Mouse (Mus musculus): ENCODE results near the gene Scube3. TPM values are rescaled to one million over a fixed set of nuclear protein-coding genes. Genes with fewer than 3 reads are reported as not detected.
A peak's percentile ranks its signal among the peaks of the same experiment; 100 is the strongest.

The Scube3 gene
- polyA plus RNA-seq, 1 experiment from 2014 or later: 8.1 TPM

DNA sequence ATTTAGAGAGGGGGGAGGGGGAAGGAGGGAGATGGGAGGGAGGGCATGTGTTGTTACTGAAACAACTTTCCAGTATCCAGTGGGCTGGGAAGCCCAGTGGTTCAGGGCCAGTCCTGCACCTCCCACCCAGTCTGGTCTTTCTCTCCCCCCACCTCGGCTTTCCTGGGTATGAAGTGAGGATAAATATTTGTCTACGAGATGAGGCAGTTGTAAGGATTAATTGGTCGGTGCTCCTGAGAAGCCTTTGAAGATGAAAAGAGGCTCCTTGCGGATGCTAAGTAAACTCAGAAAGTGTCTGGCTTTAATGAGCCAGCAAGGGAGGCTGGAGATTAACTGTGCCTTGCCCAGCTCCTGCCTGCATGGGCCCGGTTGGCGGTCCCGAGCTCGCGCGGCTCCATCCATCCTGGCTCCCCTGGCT, 40.0 kb upstream of the Scube3 start:
- Histone ChIP-seq H3K4me2 (ENCODE audit: low read depth, low read length) (no peak overlapping the region), H3K4me1 (ENCODE audit: control insufficient read depth, insufficient read depth, low read length) (peaks cover 10% of the 10 kb centered on the region; the same call in 1 of the 2 replicates), H3K27ac (replicated peaks; ENCODE audit: low read depth, low read length) (no peak overlapping the region), H3K4me3 (ENCODE audit: low read depth, low read length) (no peak overlapping the region), H3K27me3 (replicated peaks; ENCODE audit: control insufficient read depth, insufficient read depth, low read length) (no peaks in the 10 kb centered on the region), H3K9ac (ENCODE audit: low read depth, low read length) (no peak overlapping the region), H3K9me3 (ENCODE audit: control insufficient read depth, low read length) (no peaks in the 10 kb centered on the region), H3K36me3 (ENCODE audit: control insufficient read depth, insufficient read depth, low read length) (no peaks in the 10 kb centered on the region)
- no peak for ATAC-seq (ENCODE audit: low read depth)
- WGBS: 26% methylated on average over 10 of the region's 10 CpGs
- no peak for DNase-seq (ENCODE audit: low spot score)

DNA sequence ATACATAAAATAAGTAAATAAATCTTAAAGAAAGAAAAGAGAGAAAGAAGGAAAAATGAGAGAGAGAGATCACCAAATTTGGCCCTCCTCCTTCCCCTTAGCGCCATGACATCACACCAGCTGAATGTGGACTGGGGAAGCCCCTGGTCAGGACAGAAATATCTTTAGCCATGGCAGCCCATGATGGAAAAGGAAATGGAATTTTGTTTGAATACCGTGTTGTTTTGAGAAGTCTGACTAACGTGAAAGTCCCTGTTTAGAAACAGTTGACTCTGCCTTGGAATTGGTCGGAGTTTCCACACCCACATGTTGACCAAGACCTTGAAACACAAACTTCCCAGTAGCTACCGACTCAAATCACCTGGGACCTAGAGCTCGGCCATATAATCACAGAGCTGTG, 37.5 kb upstream of the Scube3 start:
- no peak for DNase-seq (ENCODE audit: low spot score)
- H3K4me2 ChIP-seq (ENCODE audit: low read depth, low read length): no peak overlapping the region
- H3K9ac ChIP-seq (ENCODE audit: low read depth, low read length): no peak overlapping the region
- no peak overlapping the region for H3K4me3 ChIP-seq (ENCODE audit: low read depth, low read length)
- no peak for ATAC-seq (ENCODE audit: low read depth)
- peaks cover 10% of the 10 kb centered on the region; the same call in 1 of the 2 replicates for H3K4me1 ChIP-seq (ENCODE audit: control insufficient read depth, insufficient read depth, low read length)
- 68% methylated on average over 6 of the region's 6 CpGs for WGBS
- H3K9me3 ChIP-seq (ENCODE audit: control insufficient read depth, low read length): no peaks in the 10 kb centered on the region
- no peaks in the 10 kb centered on the region for H3K36me3 ChIP-seq (ENCODE audit: control insufficient read depth, insufficient read depth, low read length)
- no peaks in the 10 kb centered on the region for H3K27me3 ChIP-seq (replicated peaks; ENCODE audit: control insufficient read depth, insufficient read depth, low read length)
- H3K27ac ChIP-seq (replicated peaks; ENCODE audit: low read depth, low read length): no peak overlapping the region

DNA sequence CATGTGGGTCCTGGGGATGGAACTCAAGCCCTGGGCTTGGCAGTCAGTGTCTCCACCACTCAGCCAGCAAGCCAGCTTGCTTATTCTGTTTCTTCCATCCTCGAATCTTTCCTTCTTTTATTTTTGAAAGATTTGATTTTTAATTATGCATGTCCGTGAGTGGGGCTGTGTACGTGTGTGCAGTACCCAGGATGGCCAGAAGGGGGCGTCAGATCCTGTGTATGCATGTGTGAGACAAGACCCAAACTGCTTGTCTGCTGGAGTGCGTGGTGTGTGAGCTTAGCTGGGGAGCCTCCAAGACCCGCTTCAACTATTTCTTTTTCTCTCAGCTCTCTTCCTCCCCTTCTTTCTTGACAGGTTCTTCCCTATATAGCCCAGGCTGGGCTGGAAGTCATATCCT, 35.6 kb upstream of the Scube3 start:
- H3K4me3 ChIP-seq (ENCODE audit: low read depth, low read length): no peak overlapping the region
- H3K27me3 ChIP-seq (replicated peaks; ENCODE audit: control insufficient read depth, insufficient read depth, low read length): no peaks in the 10 kb centered on the region
- no peaks in the 10 kb centered on the region for H3K9me3 ChIP-seq (ENCODE audit: control insufficient read depth, low read length)
- H3K4me2 ChIP-seq (ENCODE audit: low read depth, low read length): no peak overlapping the region
- no peak overlapping the region for H3K9ac ChIP-seq (ENCODE audit: low read depth, low read length)
- no peaks in the 10 kb centered on the region for H3K36me3 ChIP-seq (ENCODE audit: control insufficient read depth, insufficient read depth, low read length)
- H3K4me1 ChIP-seq (ENCODE audit: control insufficient read depth, insufficient read depth, low read length): peaks cover 10% of the 10 kb centered on the region; the same call in 1 of the 2 replicates
- DNase-seq (ENCODE audit: low spot score): no peak
- no peak for ATAC-seq (ENCODE audit: low read depth)
- 79% methylated on average over 6 of the region's 6 CpGs for WGBS
- no peak overlapping the region for H3K27ac ChIP-seq (replicated peaks; ENCODE audit: low read depth, low read length)

DNA sequence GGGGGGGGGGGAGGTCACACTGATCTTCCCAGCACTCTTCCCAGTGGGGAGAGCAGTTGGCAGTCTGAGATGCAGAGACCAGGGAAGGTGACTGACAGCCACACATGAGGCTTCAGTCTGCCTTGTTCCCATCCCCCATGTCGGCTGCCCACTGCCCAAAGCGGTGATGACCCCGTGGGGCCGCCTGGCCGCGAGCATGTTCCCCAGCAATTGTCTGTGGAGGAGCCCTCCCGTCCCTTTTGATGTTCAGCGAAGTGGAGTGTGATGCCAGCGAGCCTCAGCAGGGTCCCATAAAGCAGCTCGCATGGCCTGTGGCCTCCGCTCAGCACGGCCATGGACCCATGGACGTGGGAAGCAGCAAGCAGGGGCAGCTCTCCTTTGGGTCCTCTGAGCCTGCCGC, 34.7 kb upstream of the Scube3 start:
- Histone ChIP-seq H3K4me3 (ENCODE audit: low read depth, low read length) (no peak overlapping the region), H3K27ac (replicated peaks; ENCODE audit: low read depth, low read length) (no peak overlapping the region), H3K9me3 (ENCODE audit: control insufficient read depth, low read length) (no peaks in the 10 kb centered on the region), H3K4me2 (ENCODE audit: low read depth, low read length) (no peak overlapping the region), H3K36me3 (ENCODE audit: control insufficient read depth, insufficient read depth, low read length) (no peaks in the 10 kb centered on the region), H3K27me3 (replicated peaks; ENCODE audit: control insufficient read depth, insufficient read depth, low read length) (no peaks in the 10 kb centered on the region), H3K9ac (ENCODE audit: low read depth, low read length) (no peak overlapping the region), H3K4me1 (ENCODE audit: control insufficient read depth, insufficient read depth, low read length) (0 out of 2 replicates have a peak, but pooled peaks cover 3% of the 10 kb centered on the region)
- DNase-seq (ENCODE audit: low spot score) (peak; percentile 42), ATAC-seq (ENCODE audit: low read depth) (peak; percentile 48; the same call in 1 of the 2 replicates)
- WGBS: 22% methylated on average over 14 of the region's 14 CpGs

DNA sequence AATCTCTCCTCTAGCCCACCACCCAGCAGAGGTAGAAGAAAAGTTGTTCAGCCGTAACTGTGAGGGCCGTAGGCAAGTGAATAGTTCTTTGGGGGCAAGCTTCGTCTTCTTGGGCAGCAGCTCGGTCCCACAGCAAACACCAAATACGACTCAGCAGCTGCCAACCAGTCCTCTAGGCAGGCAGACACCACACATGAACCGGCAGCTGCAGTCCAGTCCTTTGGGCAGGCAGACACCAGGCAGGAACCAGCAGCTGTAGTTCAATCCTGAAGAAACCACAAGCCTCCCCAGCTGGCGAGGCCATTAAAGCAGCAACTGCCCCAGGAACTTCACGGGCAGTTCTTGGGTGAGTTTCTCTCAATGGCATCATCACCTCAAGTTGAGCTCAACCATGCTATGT, 29.7 kb upstream of the Scube3 start:
- no peak for ATAC-seq (ENCODE audit: low read depth)
- H3K9me3 ChIP-seq (ENCODE audit: control insufficient read depth, low read length): no peaks in the 10 kb centered on the region
- WGBS: 91% methylated on average over 8 of the region's 8 CpGs
- H3K4me1 ChIP-seq (ENCODE audit: control insufficient read depth, insufficient read depth, low read length): 0 out of 2 replicates have a peak, but pooled peaks cover 5% of the 10 kb centered on the region
- H3K27me3 ChIP-seq (replicated peaks; ENCODE audit: control insufficient read depth, insufficient read depth, low read length): no peaks in the 10 kb centered on the region
- no peak overlapping the region for H3K4me3 ChIP-seq (ENCODE audit: low read depth, low read length)
- H3K9ac ChIP-seq (ENCODE audit: low read depth, low read length): no peak overlapping the region
- no peaks in the 10 kb centered on the region for H3K36me3 ChIP-seq (ENCODE audit: control insufficient read depth, insufficient read depth, low read length)
- H3K27ac ChIP-seq (replicated peaks; ENCODE audit: low read depth, low read length): no peak overlapping the region
- no peak for DNase-seq (ENCODE audit: low spot score)
- H3K4me2 ChIP-seq (ENCODE audit: low read depth, low read length): no peak overlapping the region

DNA sequence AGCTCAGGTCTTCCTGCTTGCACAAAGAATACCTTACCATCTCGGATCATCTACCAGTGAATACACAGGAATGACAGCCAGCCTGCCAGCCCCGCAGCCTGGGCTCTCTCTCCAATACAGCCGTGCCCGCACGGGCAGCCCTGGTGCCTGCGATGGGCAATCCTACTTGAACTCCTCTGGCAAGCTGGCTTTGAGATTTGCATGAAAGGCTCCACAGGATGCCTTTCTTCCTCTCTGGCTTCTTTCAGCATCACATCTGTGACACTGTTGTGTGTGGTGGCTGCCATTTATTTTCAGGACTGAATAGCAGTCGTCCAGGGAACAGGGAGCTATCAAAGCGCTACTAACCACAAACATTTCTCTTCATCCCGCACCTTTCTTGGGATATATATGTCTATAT, 25.6 kb upstream of the Scube3 start:
- 84% methylated on average over 9 of the region's 9 CpGs for WGBS
- no peaks in the 10 kb centered on the region for H3K36me3 ChIP-seq (ENCODE audit: control insufficient read depth, insufficient read depth, low read length)
- no peaks in the 10 kb centered on the region for H3K27me3 ChIP-seq (replicated peaks; ENCODE audit: control insufficient read depth, insufficient read depth, low read length)
- H3K4me1 ChIP-seq (ENCODE audit: control insufficient read depth, insufficient read depth, low read length): 0 out of 2 replicates have a peak, but pooled peaks cover 5% of the 10 kb centered on the region
- ATAC-seq (ENCODE audit: low read depth): no peak
- H3K4me3 ChIP-seq (ENCODE audit: low read depth, low read length): no peak overlapping the region
- no peak overlapping the region for H3K27ac ChIP-seq (replicated peaks; ENCODE audit: low read depth, low read length)
- H3K9ac ChIP-seq (ENCODE audit: low read depth, low read length): no peak overlapping the region
- no peaks in the 10 kb centered on the region for H3K9me3 ChIP-seq (ENCODE audit: control insufficient read depth, low read length)
- no peak overlapping the region for H3K4me2 ChIP-seq (ENCODE audit: low read depth, low read length)
- DNase-seq (ENCODE audit: low spot score): no peak

DNA sequence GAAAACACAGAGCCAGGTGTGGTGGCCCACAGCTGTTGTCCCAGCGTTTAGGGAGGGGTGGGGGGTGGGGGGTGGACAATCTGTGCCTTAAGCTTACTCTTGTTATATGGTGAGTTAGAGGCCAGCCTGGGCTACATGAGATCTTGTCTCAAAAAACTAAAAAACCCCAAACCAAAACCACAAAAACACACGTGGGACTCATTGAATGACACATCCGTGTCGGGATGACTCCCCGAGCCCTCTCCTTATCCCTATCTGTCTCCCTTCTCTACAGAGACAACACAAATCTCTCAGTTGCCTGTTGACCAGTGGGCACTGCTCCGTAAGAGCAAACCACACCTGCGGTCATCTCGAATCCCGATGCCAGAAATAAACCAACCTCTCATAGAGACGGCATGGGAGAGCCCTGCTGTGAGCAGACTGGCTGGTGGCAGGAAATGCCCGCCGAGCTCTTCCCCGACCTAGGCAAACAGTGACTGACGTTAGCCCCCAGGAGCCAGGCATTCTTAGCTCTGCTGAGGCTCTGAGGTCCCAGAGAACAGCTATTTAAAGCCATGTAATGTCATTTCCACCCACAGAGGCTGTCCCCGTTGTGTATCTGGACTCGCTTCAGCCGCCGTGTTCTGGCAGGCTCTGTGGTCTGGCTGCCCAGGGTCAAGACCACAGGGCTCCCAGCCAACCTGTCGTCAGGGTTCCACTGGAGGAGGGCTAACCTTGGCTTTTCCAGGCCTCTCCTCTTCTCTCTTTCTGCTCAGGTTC, 24.3 kb upstream of the Scube3 start:
- H3K4me2 ChIP-seq (ENCODE audit: low read depth, low read length): no peak overlapping the region
- H3K27me3 ChIP-seq (replicated peaks; ENCODE audit: control insufficient read depth, insufficient read depth, low read length): no peaks in the 10 kb centered on the region
- peaks cover 7% of the 10 kb centered on the region; the same call in 1 of the 2 replicates for H3K4me1 ChIP-seq (ENCODE audit: control insufficient read depth, insufficient read depth, low read length)
- no peak overlapping the region for H3K27ac ChIP-seq (replicated peaks; ENCODE audit: low read depth, low read length)
- 0 out of 2 replicates have a peak, but pooled peaks have one; percentile 26 for ATAC-seq (ENCODE audit: low read depth)
- WGBS: 46% methylated on average over 19 of the region's 19 CpGs
- no peaks in the 10 kb centered on the region for H3K9me3 ChIP-seq (ENCODE audit: control insufficient read depth, low read length)
- no peaks in the 10 kb centered on the region for H3K36me3 ChIP-seq (ENCODE audit: control insufficient read depth, insufficient read depth, low read length)
- no peak for DNase-seq (ENCODE audit: low spot score)
- H3K4me3 ChIP-seq (ENCODE audit: low read depth, low read length): no peak overlapping the region
- H3K9ac ChIP-seq (ENCODE audit: low read depth, low read length): no peak overlapping the region

DNA sequence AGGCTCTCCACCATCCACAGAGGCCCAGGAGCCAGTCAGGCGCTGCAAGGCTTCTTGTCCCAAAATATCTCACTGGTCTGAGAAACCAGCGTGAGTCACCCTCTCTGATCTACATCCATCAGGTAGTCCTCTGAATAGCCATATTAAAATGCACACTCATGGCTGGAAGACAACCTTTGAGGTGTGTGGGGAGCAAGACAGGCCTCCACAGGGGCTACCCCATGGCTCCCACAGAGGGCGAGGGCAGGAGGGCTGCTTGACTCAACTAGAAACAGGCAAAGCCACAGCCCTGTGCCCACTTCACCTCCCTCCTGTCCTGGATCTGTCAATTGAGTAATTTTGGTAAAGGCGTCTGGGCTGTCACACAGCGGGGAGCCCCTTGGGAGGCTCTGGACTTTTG, 21.5 kb upstream of the Scube3 start:
- 75% methylated on average over 5 of the region's 5 CpGs for WGBS
- H3K27me3 ChIP-seq (replicated peaks; ENCODE audit: control insufficient read depth, insufficient read depth, low read length): no peaks in the 10 kb centered on the region
- H3K27ac ChIP-seq (replicated peaks; ENCODE audit: low read depth, low read length): no peak overlapping the region
- no peaks in the 10 kb centered on the region for H3K36me3 ChIP-seq (ENCODE audit: control insufficient read depth, insufficient read depth, low read length)
- DNase-seq (ENCODE audit: low spot score) (no peak), ATAC-seq (ENCODE audit: low read depth) (no peak)
- peaks cover 13% of the 10 kb centered on the region for H3K4me1 ChIP-seq (ENCODE audit: control insufficient read depth, insufficient read depth, low read length)
- no peak overlapping the region for H3K9ac ChIP-seq (ENCODE audit: low read depth, low read length)
- H3K4me3 ChIP-seq (ENCODE audit: low read depth, low read length): no peak overlapping the region
- no peak overlapping the region for H3K4me2 ChIP-seq (ENCODE audit: low read depth, low read length)
- no peaks in the 10 kb centered on the region for H3K9me3 ChIP-seq (ENCODE audit: control insufficient read depth, low read length)

DNA sequence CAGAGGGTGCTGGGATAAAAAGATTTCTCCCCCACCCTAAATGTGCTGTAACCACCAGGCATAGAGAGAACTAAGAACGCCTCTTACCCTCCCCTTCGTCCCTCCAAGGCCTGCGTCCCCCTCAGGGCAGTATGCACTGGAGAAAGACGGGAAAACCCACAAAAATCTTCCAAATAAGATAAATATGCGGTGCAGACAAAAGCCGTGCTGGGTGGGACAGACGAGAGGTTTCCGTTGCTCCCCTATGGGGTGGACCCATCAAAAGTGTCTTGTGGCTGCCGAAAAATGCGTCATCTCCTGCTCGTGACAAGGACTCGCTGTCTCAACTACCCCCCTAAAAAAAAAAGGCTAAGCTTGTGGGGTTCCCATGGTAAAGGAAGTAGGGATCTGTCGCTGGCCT, 19.0 kb upstream of the Scube3 start:
- Histone ChIP-seq H3K4me1 (ENCODE audit: control insufficient read depth, insufficient read depth, low read length) (peaks cover 13% of the 10 kb centered on the region), H3K36me3 (ENCODE audit: control insufficient read depth, insufficient read depth, low read length) (no peaks in the 10 kb centered on the region), H3K9ac (ENCODE audit: low read depth, low read length) (0 out of 2 replicates have a peak overlapping the region, but pooled peaks have one; percentile 3), H3K27ac (replicated peaks; ENCODE audit: low read depth, low read length) (0 out of 2 replicates have a peak overlapping the region, but pooled peaks have one; percentile 22), H3K4me2 (ENCODE audit: low read depth, low read length) (no peak overlapping the region; the same call in 1 of the 2 replicates), H3K4me3 (ENCODE audit: low read depth, low read length) (no peak overlapping the region), H3K9me3 (ENCODE audit: control insufficient read depth, low read length) (no peaks in the 10 kb centered on the region), H3K27me3 (replicated peaks; ENCODE audit: control insufficient read depth, insufficient read depth, low read length) (no peaks in the 10 kb centered on the region)
- WGBS: 29% methylated on average over 13 of the region's 13 CpGs
- ATAC-seq (ENCODE audit: low read depth): no peak
- DNase-seq (ENCODE audit: low spot score): peak; percentile 63
